Mouse (Mus musculus) cerebellum, postnatal 10 days (tissue): ENCODE results near the gene Rnf149.
"Not testable (repeated sequence)": the region's sequence is repeated elsewhere in the genome, so short reads cannot be mapped to it uniquely, and the experiment has no call there.

Experiments used
- DNase-seq, 2 experiments: peaks; one replicate each; pipeline ENCODE4 v3.0.0; 2021; ENCODE audit warnings: mixed read lengths in 2 of 2

Gene Rnf149

DNA sequence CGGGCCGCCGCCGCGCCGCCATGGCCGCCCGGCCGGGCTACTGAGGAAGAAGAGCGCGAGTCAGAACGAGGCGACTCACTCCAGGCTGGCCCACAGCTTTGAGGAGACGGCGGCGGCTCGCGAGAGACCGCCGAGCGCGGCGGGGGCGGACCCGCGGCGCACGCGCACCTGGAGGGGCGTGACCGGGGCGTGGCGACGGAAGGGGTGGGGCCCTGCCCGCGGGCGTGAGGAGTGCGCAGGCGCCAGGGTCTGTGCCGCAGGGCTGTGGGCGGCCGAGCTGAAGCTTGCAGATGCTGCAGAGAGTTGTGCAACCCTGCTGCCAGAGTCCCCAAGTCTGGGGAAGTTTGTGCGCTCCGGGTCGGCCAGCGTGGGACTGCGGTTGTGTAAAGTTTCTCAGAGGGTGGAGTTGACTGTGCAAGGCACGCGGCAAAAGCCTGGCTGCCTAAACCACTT lies at the start of gene Rnf149:
TSS of gene Rnf149 (minus strand) at position 153 of the 453 bp plus-strand sequence.
- peak; percentile 97 to 98 for DNase-seq

- no peak for DNase-seq
Observed at GRCm38 (mm10) chr1:39625491-39625890, 48.3 kb upstream of the Rnf149 start.

- no peak for DNase-seq
Observed at GRCm38 (mm10) chr1:39623729-39624128, 46.5 kb upstream of the Rnf149 start.

DNA sequence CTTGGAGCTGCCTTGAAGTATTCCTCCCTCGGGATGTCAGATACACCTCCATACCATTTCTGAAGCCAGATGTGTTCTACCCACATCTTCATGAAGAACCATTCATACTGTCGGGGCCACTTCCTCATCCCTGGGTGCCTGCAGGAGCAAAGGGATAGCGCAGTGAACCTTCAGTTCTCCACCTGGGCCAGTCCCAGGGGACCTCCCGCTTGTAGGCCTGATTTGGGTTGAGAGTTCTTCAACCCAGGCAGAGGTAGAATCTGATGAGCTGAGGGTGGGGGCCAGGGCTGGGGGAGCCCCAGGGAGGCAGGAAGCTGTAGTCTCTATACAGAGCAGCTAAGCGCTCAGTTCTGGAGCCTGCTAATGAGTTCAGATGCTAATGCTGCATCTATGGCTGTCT lies 45.9 kb upstream of the Rnf149 start:
- no peak for DNase-seq

DNA sequence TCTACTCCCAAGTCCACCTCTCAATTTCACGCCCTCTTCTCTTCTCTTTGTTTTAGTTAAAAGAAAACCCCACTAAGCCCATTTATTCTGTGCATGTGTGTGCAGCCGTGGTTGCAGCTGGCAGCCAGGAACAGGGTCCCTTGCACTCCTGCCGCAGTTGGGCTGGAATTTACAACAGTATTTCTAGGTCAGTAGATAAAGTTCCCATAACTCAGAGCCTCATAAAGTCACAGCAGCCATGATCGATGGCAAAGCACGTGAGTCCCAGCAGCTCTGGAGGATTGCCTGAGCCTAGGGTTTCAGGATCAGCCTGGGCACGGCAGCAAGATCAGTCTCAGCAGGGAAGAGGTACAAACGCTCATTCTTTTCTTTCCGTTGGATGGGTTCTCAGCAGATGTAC lies 41.3 kb upstream of the Rnf149 start:
- DNase-seq: no peak

- no peak for DNase-seq
Observed at GRCm38 (mm10) chr1:39615526-39615925, 38.3 kb upstream of the Rnf149 start.

DNA sequence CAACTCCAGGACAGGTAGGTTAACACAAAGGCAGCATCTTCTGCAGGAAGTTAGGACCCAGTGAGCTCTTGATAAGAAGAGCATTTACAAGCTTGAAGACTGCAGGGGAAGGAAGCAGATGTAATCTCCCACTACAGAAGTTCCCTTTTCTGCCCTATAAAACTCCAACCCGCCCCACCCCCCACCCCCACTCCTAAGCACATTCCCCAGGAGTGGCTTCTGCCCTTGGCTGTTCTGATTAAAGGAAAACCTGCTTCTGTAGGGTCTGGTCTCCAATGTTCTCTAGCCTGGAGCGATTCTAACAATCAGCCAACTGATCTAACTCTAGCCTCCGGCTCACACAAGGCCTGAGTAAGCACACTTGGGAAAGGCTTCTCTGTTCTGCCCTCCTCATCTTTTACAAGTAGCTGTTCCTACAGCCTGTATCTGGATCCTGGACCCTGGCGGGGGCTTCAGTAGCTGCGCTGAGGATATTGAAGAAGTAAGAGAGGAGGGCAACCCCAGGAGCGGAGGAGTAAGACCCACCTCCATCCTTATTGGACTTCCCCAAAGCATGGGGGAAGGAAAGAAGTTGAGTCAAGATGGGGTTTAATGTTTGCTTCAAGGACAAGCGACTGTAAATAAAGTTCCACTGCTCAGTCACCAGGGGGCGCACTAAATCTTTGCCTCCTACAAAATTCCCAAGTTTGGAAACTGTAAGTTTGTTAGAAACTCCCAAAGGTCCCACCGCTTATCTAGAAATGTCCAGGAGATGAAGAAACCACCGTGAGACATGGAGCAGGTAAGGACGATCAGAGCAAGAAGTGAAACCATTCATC lies 37.5 kb upstream of the Rnf149 start:
- DNase-seq: peak; percentile 73 to 81

DNA sequence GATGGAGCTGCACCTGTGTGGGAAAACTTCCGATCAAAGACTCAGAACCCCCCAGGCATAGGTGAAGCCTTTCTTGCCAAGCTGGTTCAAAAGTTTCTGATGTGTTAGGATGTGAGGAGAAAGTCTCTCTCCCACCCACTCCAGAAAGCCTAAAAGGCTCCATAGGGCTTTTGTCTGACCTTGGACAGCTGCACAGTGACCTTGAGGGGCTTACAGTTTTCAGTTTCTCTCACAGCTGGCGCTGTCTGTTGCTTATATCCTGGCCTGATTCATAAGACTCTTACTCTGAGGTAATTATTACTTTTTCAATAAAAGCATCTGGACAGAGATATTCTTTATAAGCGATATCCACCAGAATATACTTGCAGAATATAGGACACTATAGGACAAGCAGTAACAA lies 35.9 kb upstream of the Rnf149 start:
- DNase-seq: no peak

- no peak for DNase-seq
Observed at GRCm38 (mm10) chr1:39612491-39612890, 35.3 kb upstream of the Rnf149 start.

- DNase-seq: no peak
Observed at GRCm38 (mm10) chr1:39608534-39608933, 31.3 kb upstream of the Rnf149 start.

- no peak for DNase-seq
Observed at GRCm38 (mm10) chr1:39602477-39602876, 25.3 kb upstream of the Rnf149 start.

GRCm38 (mm10) chr1:39598726-39599125 lies 21.5 kb upstream of the Rnf149 start:
- DNase-seq: peak; percentile 76 to 79

DNA sequence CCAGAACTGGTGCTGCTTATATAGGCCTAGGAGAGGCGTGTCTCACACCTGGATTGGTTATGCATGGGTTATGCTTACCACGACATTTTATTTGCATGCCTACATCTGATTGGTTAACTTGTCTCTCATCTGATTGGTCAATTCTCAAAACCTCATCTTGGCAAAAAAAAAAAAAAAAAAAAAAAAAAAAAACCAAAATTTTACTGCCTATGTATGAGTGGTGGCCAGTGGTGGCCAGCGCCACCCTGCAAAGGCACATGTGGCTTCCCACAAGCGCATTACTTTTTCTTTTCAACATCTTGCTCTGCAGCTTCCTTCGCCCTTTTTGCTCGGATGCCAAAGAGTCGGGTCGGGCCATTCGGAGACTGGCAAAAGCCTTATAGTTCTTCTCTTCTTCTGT lies 19.9 kb upstream of the Rnf149 start:
- DNase-seq: not testable (repeated sequence)

DNA sequence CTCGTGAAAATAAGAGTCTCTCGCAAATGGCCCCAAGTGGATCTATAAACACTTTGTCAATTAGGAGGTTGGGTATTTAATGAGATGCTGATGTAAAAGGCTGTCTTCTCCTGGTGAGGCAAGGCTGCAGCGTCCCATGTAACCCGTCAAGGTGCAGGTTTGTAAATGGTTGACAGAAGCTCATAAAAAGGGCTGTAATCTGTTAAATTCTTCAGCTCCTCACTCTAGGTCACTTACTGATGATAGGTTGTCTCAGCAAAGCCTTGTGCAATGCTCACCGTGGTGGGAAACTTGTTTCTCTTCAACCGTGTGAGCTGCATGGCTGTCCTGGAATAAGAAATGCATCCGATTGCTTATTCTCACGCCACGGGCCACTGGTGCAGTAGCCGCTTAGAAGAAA lies 16.6 kb upstream of the Rnf149 start:
- DNase-seq: no peak

DNA sequence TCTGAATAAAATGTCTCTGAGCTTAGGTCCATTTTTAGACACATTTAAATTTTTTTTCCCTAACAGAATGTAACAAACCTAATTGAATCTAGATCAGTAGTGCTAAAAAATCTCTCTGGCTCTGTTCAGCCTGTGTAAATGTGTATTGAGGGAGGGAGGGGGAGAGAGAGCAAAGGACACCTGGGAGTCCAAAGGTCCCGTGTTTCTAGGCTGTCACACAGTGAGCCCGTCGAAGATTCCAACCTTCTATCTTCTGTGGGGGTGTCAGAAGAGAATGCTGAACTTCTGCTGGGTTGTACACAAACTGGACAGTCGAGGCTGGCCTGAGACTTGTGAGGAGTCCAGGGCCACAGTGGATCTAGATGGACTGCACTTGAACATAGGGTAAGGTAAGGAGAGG lies 14.9 kb upstream of the Rnf149 start:
- no peak for DNase-seq

- DNase-seq: not testable (repeated sequence)
Observed at GRCm38 (mm10) chr1:39591557-39591956, 14.4 kb upstream of the Rnf149 start.

GRCm38 (mm10) chr1:39590193-39590592 lies 13.0 kb upstream of the Rnf149 start:
- no peak for DNase-seq

- DNase-seq: no peak
Observed at GRCm38 (mm10) chr1:39585416-39585815, 8.2 kb upstream of the Rnf149 start.

DNA sequence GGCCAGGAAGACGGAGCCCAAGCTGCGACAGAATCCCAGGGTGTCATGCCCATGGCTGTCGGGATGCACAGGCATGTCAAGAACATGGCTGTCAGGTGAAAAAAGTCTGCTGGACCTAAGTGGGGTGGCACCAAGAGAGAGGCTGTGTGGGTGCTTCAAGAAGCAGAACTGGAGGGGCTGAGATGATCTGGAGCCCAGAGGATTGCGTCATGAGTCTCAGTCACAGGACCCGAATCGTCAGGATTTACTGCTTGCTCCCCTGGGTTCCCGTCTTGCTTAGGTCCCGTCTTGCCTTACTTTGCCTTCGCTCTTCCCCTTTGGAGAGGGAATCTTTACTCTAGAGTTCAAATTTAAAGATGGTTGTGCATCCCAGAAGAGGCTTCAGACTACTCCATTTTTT lies 6.0 kb upstream of the Rnf149 start:
- no peak for DNase-seq

DNA sequence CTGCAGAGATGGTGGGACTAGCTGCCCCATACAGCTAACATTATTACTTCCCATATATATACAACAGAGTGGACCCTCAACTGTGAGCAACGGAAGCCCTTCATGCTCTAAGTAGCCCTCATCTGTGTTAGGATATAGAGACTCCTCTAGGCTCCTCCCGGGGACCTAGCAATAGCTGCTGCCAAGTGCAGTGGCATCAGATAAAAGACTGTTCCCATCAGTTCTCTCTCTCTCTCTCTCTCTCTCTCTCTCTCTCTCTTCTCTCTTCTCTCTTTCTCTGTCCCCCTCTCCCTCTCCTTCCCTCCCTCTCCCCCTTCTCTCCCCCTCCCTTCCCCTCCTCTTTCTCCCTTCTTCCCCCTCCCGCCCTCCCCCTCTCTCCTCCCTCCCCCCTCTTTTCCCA lies 4.0 kb upstream of the Rnf149 start:
- no peak for DNase-seq

- no peak for DNase-seq
Observed at GRCm38 (mm10) chr1:39579139-39579538, 1.9 kb upstream of the Rnf149 start.

DNA sequence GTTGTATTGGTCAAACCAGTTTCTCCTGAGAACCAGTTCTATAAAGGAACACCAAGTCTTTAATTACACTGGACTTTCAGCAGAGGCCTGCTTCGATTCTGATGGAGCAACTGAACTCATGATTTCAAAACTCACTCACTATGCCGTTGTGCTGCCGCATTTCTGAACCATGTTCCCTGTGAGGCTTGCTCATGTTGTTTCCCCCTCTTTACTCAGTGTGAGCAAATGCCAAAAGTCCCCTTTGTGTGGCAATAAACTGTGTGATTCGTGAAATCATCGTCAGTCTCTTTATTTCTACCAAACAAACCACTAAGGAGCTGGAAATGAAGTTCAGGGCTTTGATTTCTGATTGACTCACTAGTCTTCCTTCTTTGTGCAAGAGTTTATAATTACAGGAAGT lies 1.2 kb upstream of the Rnf149 start:
- DNase-seq: no peak

GRCm38 (mm10) chr1:39576431-39577243 lies 568 bp downstream of the Rnf149 start:
- no peak for DNase-seq

DNA sequence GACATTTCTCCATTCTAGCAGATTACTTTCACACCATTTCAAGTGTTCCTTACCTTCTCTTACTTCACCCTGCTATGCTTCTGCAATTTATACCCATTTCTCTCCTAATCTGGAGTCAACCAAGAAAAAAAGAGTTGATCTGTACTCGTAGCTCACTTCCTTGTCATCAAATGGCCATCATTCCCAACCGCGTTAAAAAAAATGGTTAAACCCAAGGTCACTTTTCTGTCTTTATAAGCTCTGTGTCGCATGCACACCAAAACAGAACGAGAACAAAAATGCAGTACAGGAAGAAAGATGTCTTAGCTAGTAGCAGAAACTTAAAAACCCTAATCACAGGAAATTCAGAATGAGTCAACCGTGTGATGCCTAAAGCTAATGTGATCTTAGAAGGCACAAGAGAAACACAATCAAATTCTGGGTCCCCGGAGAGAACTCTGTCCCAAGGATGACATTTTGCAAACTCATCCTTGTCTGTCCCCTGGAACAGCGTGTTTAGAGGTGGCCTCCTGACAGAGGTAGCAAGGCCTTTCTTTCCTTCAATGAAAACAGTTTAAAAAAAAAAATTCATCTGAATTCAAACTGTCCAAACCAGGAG lies 1.3 kb downstream of the Rnf149 start:
- DNase-seq: no peak
